Comparison of ENCODE assay signal across 8 mouse cellular contexts in genomic region chr10:80917779-80918434, GRCm38 (mm10). TPM values are rescaled to one million over a fixed set of nuclear protein-coding genes. Genes with fewer than 3 reads are reported as not detected.
A peak's percentile ranks its signal among the peaks of the same experiment; 100 is the strongest.
DNase-seq lines count a peak whose midpoint lies in the region; ATAC-seq lines count a peak whose summit lies in the region.

Lmnb2 (minus strand) TSS chr10:80918245.

- peaks cover 4% of the 10 kb centered on the region; the same call in 1 of the 2 replicates for H3K27me3 ChIP-seq in limb, embryonic 13.5 days
- 0 out of 2 replicates have a peak, but pooled peaks cover 4% of the 10 kb centered on the region for H3K27me3 ChIP-seq in midbrain, embryonic 14.5 days (ENCODE audit: control insufficient read depth, insufficient read depth, low read length)

- H3K9ac ChIP-seq in limb, embryonic 13.5 days = peak within 1 kb of the TSS; percentile 88
- peak within 1 kb of the TSS; percentile 81 for H3K9ac ChIP-seq in midbrain, embryonic 14.5 days (replicated peaks; ENCODE audit: low read length)

- H3K27ac ChIP-seq in limb, embryonic 13.5 days = peak within 1 kb of the TSS; percentile 67; the same call in 1 of the 2 replicates
- H3K27ac ChIP-seq in midbrain, embryonic 14.5 days (replicated peaks; ENCODE audit: low read depth, low read length) = peak within 1 kb of the TSS; percentile 74

- under 1% methylated on average over 60 of the region's 61 CpGs for WGBS in limb, embryonic 13.5 days
- under 1% methylated on average over 61 of the region's 61 CpGs for WGBS in midbrain, embryonic 14.5 days

- ATAC-seq in limb, embryonic 13.5 days (ENCODE audit: low FRiP score, low read depth) = peak; percentile 63; the same call in 1 of the 2 replicates
- peak; percentile 78 for ATAC-seq in midbrain, embryonic 14.5 days (ENCODE audit: low FRiP score, low TSS enrichment)

- peak within 1 kb of the TSS; percentile 99 for H3K4me2 ChIP-seq in limb, embryonic 13.5 days (replicated peaks)
- peak within 1 kb of the TSS; percentile 96 for H3K4me2 ChIP-seq in midbrain, embryonic 14.5 days (ENCODE audit: low read length)

- H3K4me1 ChIP-seq in limb, embryonic 13.5 days = peaks cover 24% of the 10 kb centered on the region
- peaks cover 17% of the 10 kb centered on the region; the same call in 1 of the 2 replicates for H3K4me1 ChIP-seq in midbrain, embryonic 14.5 days (ENCODE audit: control insufficient read depth, insufficient read depth, low read length)

- H3K4me3 ChIP-seq in limb, embryonic 13.5 days = peak within 1 kb of the TSS; percentile 90
- peak within 1 kb of the TSS; percentile 81 for H3K4me3 ChIP-seq in midbrain, embryonic 14.5 days (replicated peaks; ENCODE audit: low read depth, low read length)

- peaks cover 19% of the 10 kb centered on the region for H3K36me3 ChIP-seq in limb, embryonic 13.5 days
- peaks cover 23% of the 10 kb centered on the region for H3K36me3 ChIP-seq in midbrain, embryonic 14.5 days (ENCODE audit: control insufficient read depth, insufficient read depth, low read length)

- peak; percentile 81 for DNase-seq in 3134 (ENCODE audit: extremely low read depth, insufficient read length, low spot score)
- peak; percentile 62 to 72 for DNase-seq in adrenal gland, adult 18-20 months (ENCODE audit: low spot score in 2 of 2)
- peak; percentile 56 for DNase-seq in embryo, embryonic 11.5 days (ENCODE audit: low read depth, low spot score)
- peak; percentile 78 to 82 for DNase-seq in heart, adult 18-20 months
- DNase-seq in kidney, adult 8-10 months = peak; percentile 57 to 66
- peak; percentile 94 for DNase-seq in midbrain, embryonic 14.5 days
- DNase-seq in spleen, postnatal 10 days (ENCODE audit: low spot score in 2 of 2) = peak; percentile 46 to 72

- no peaks in the 10 kb centered on the region for H3K9me3 ChIP-seq in limb, embryonic 13.5 days
- H3K9me3 ChIP-seq in midbrain, embryonic 14.5 days (ENCODE audit: control insufficient read depth, low read length) = no peaks in the 10 kb centered on the region

RNA-seq across cellular contexts. Expression of gene Lmnb2, which starts in this region (rescaled TPM):
- total RNA-seq in adrenal gland, adult 18-20 months (2021) = 10 to 100 TPM; 14.1 to 15.2 TPM
- total RNA-seq in heart, adult 18-20 months (2021) = 1 to 10 TPM; 4.7 to 5.8 TPM
- 54.6 and 63.2 TPM in 2 replicates for polyA plus RNA-seq in limb, embryonic 13.5 days (2015; fragmentation: Nextera tagmentation; extraction: Ambion mirVana)
- polyA plus RNA-seq in midbrain, embryonic 14.5 days (2014; fragmentation: Nextera tagmentation; extraction: Ambion mirVana) = 13.9 and 20.0 TPM in 2 replicates

Comparison
In these comparisons a context has a peak if more than half of its experiments do, and no peak if none do; other contexts are left out.
1. Peak in every context shown above with its lines: DNase-seq, ATAC-seq, H3K4me3 ChIP-seq and H3K27ac ChIP-seq.